Mouse (Mus musculus) C2C12 (cell line): ENCODE measurements around the gene Tmprss3.

Source experiments
- CEBPB ChIP-seq: IDR thresholded peaks from one replicate; pipeline ENCODE4 v1.6.1; 2011; ENCODE audit warnings: low read depth, mild to moderate bottlenecking, control low read depth, moderate library complexity
- CTCF ChIP-seq: IDR thresholded peaks from one replicate; pipeline ENCODE4 v1.5.1; 2011; ENCODE audit not compliant: control insufficient read depth, insufficient read depth, insufficient read length
- MYOG ChIP-seq: IDR thresholded peaks from one replicate; pipeline ENCODE4 v1.6.1; 2011; ENCODE audit not compliant: control insufficient read depth, insufficient read length; ENCODE audit errors: extremely low read depth

- no peak for TF ChIP-seq CTCF
- TF ChIP-seq MYOG: no peak
- no peak for TF ChIP-seq CEBPB
Measured at GRCm38 (mm10) chr17:31226931-31227330, 28.2 kb upstream of the Tmprss3 start.
